Mouse (Mus musculus) thymus, adult 2 months (tissue): ENCODE data around the gene Gm14434. TPM values are rescaled to one million over a fixed set of nuclear protein-coding genes. Genes with fewer than 3 reads are reported as not detected.
"Not testable (repeated sequence)": the region's sequence is repeated elsewhere in the genome, so short reads cannot be mapped to it uniquely, and the experiment has no call there.

Source experiments
- DNase-seq: peaks from one replicate; pipeline ENCODE4 v3.0.0; 2021
- H3K27ac ChIP-seq: fragments of 200-500 bp; 2 replicates; pipeline ENCODE4 v1.5.1; 2012; ENCODE audit warnings: low read length, control low read depth; ENCODE audit not compliant: control insufficient read depth, insufficient read depth
- H3K27me3 ChIP-seq: fragments of 200-500 bp; 2 replicates; pipeline ENCODE4 v1.6.1; 2012; ENCODE audit warnings: mild to moderate bottlenecking, low read length, moderate library complexity, mixed read lengths; ENCODE audit not compliant: control insufficient read depth, insufficient read depth
- H3K36me3 ChIP-seq: fragments of 200-500 bp; 2 replicates; pipeline ENCODE4 v1.6.1; 2012; ENCODE audit warnings: mild to moderate bottlenecking, low read length, moderate library complexity; ENCODE audit not compliant: control insufficient read depth, insufficient read depth
- H3K4me1 ChIP-seq: fragments of 200-500 bp; replicated peaks from 2 replicates; pipeline ENCODE4 v1.6.1; 2012; ENCODE audit warnings: low read length; ENCODE audit not compliant: control insufficient read depth, insufficient read depth
- H3K4me3 ChIP-seq: fragments of 200-500 bp; 2 replicates; pipeline ENCODE4 v1.5.1; 2012; ENCODE audit warnings: mild to moderate bottlenecking, low read length, control low read depth, moderate library complexity; ENCODE audit not compliant: control insufficient read depth, insufficient read depth
- WGBS: fragments of 180-500 bp; shearing (Covaris S2); methylation state at CpG from one replicate; pipeline ENCODE4 v1.1.7; 2018; 5-methylcytosine and 5-hydroxymethylcytosine counted together
- polyA plus RNA-seq: library from polyadenylated mRNA; depleted of rRNA; stranded (reverse); fragments of >200 nt; gene quantifications from 2 replicates; pipeline ENCODE4 v1.2.3, GENCODE M21; 2012; rRNA removed

The Gm14434 gene
- 3.2 and 3.5 TPM in 2 replicates for polyA plus RNA-seq

DNA sequence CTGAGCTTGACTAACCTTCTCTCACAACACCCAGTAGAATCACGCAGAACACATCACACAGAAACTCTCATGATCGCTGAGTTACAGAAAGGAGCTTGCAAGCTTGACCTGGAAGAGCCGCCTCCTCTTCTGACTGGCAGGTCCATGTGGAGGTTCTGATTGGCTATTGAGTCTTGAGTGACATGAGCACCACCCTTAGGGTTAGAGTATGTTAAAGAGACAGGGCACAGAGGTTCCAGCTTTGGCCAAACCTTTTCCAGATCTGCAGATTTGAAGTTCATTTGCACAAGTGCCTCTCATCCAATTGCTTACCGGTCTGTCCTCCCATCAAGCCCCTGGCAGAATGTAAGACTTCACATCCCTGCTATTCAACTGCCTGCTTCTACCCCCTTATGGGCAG is at the start of gene Gm14434:
Gene Gm14434, minus strand, starts transcription at position 101 of the 400 bp plus-strand sequence.
- DNase-seq, H3K4me1 ChIP-seq, H3K27ac ChIP-seq, H3K4me3 ChIP-seq, H3K27me3 ChIP-seq, H3K36me3 ChIP-seq: not testable (repeated sequence)
- no CpG with 5 or more reads among the region's 4 CpGs for WGBS

DNA sequence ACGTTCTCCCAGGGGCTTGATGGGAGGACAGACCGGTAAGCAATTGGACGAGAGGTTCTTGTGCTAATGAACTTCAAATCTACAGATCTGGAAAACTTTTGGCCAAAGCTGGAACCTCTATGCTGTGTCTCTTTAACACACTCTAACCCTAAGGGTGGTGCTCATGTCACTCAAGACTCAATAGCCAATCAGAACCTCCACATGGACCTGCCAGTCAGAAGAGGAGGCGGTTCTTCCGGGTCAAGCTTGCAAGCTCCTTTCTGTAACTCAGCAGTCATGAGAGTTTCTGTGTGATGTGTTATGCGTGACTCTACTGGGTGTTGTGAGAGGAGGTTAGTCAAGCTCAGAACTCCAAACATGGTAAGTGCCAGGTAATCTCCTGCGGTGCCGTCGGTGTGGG is 34.2 kb upstream of the Gm14434 start, which contains the start of gene Zfp967:
Gene Zfp967, plus strand, starts transcription at position 301 of the 400 bp plus-strand sequence.
- not testable (repeated sequence) for H3K4me3 ChIP-seq, H3K27ac ChIP-seq, H3K4me1 ChIP-seq, H3K27me3 ChIP-seq, DNase-seq, H3K36me3 ChIP-seq
- no CpG with 5 or more reads among the region's 9 CpGs for WGBS

- not testable (repeated sequence) for H3K4me1 ChIP-seq, H3K27ac ChIP-seq, DNase-seq, H3K27me3 ChIP-seq, H3K36me3 ChIP-seq, H3K4me3 ChIP-seq
- no CpG with 5 or more reads among the region's 6 CpGs for WGBS
These were observed 63.3 kb downstream of the Gm14434 start, which contains the start of gene Gm14435 for GRCm38 (mm10) chr2:176423294-176423693. TSS of gene Gm14435 (plus strand) at chr2:176423594.

Other genes starting within 250 kb of the Gm14434 start
- not detected in 2 replicates for gene Gm11009, start 167.3 kb downstream of the Gm14434 start, polyA plus RNA-seq
- 0.80 and 1.1 TPM in 2 replicates for gene Gm14435, start 63.2 kb downstream of the Gm14434 start, polyA plus RNA-seq
- not detected in 2 replicates for gene Zfp967, start 34.3 kb upstream of the Gm14434 start, polyA plus RNA-seq
- 1.5 and 5.0 TPM in 2 replicates for gene Gm14308, start 149.6 kb upstream of the Gm14434 start, polyA plus RNA-seq
- gene Zfp973, start 183.7 kb upstream of the Gm14434 start, polyA plus RNA-seq: 2.5 and 2.8 TPM in 2 replicates
- 3.4 and 4.9 TPM in 2 replicates for gene Gm14305, start 221.5 kb upstream of the Gm14434 start, polyA plus RNA-seq